Mouse (Mus musculus) ovary, adult 18-20 months (tissue): ENCODE measurements around the gene Zfp141.
A peak's percentile ranks its signal among the peaks of the same experiment; 100 is the strongest.

ENCODE experiments used
- DNase-seq: peaks from one replicate; pipeline ENCODE4 v3.0.0; 2022; ENCODE audit warnings: low spot score, mixed read lengths

The Zfp141 gene

GRCm38 (mm10) chr7:42505588-42505987 is at the start of gene Zfp141:
TSS of gene Zfp141 (minus strand) at chr7:42505740.
- peak; percentile 77 for DNase-seq

- no peak for DNase-seq
These were observed 46.2 kb upstream of the Zfp141 start for GRCm38 (mm10) chr7:42551766-42552165.

- DNase-seq: no peak
These were observed 354 bp downstream of the Zfp141 start for GRCm38 (mm10) chr7:42505186-42505585.

GRCm38 (mm10) chr7:42498248-42498647 is 7.3 kb downstream of the Zfp141 start:
- DNase-seq: no peak

GRCm38 (mm10) chr7:42497356-42497755 is 8.2 kb downstream of the Zfp141 start:
- DNase-seq: no peak

- DNase-seq: no peak
These were observed 9.3 kb downstream of the Zfp141 start for GRCm38 (mm10) chr7:42496202-42496601.

GRCm38 (mm10) chr7:42490859-42491258 is 14.7 kb downstream of the Zfp141 start:
- DNase-seq: no peak

- DNase-seq: no peak
These were observed 15.2 kb downstream of the Zfp141 start for GRCm38 (mm10) chr7:42490358-42490757.

- no peak for DNase-seq
These were observed 50.9 kb downstream of the Zfp141 start for GRCm38 (mm10) chr7:42454640-42455039.

- no peak for DNase-seq
These were observed 54.9 kb downstream of the Zfp141 start for GRCm38 (mm10) chr7:42450618-42451017.

GRCm38 (mm10) chr7:42447850-42448249 is 57.7 kb downstream of the Zfp141 start, which contains the start of gene 4933421I07Rik:
TSS of gene 4933421I07Rik (minus strand) at chr7:42448120.
- no peak for DNase-seq

- DNase-seq: no peak
These were observed 58.2 kb downstream of the Zfp141 start for GRCm38 (mm10) chr7:42447352-42447751.
